Mouse (Mus musculus): ENCODE measurements around the gene Cebpe.

Gene Cebpe

DNA sequence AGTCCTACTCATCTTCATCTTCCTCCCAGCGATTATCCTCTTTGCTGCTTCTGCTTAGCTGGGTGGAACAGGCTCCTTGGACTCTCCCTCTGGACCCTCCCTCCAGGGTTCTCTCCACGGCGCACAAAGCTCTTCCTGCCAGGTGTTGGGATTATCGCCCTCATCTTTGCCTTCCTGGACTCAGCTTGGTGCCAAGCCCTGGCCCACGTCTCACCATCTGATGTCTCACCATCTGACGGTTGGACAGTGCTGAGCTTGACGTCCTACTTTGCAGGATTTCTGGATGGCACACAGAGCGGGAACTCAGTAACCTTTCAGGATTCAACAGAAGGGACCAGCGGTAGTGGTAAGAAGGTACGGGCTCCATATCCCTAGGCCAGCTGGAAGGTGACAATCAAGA lies 9.7 kb upstream of the Cebpe start:
- DNase-seq (ENCODE audit: low read depth, low spot score), result no peak

DNA sequence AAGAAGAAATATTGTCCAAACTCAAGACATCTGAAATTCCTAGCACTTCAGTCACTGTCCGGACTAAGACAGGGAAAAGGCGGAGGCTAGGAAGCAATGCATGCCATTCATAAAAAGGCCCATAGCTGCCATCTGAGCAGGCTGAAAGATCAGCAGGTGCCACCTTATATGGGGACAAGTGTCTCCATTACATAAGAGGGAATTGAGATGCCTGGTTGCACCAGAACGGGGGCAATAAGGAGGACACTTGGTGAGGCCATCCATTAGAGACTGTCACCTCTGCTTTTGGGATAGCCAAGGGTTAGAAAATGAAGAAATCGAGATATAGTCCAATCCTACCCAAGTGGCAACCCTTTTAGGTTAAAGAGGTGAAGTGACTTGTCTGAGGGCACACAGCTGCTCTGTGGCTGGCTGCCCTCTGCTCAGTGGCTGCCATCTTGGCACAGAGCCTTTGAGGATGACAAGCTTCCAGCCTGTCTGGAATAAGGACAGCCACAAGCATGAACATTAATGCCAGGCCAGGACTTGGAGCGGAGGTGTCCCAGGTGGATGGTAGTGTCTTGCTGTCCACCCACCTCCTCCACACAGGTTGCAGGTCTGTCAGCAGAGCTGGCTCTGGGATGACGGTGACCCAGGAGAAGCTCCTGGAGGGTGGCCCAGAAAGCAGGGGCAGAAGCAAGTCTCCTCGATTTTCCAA lies 8.8 kb upstream of the Cebpe start:
- DNase-seq (ENCODE audit: low read depth, low spot score), result peak; percentile 85

DNA sequence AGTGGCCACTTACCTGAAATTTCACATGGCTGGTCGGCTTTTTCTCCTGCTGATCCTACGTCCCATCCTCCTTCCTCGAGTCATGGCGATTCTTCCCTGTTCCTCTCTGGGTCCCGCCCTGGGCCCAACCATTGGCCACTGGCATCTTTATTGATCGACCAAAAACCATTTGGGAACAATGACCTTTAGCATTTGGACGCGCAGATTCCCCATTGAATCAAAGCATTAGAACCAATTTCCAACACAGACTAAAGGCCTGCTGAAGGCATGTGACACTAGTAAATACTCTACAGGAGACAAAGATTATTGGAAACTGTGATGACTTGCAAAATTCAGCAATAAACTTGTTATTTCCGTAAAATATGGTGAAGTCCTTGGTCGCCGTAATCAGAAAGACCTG lies 8.1 kb upstream of the Cebpe start:
- no peak for DNase-seq (ENCODE audit: low read depth, low spot score)

DNA sequence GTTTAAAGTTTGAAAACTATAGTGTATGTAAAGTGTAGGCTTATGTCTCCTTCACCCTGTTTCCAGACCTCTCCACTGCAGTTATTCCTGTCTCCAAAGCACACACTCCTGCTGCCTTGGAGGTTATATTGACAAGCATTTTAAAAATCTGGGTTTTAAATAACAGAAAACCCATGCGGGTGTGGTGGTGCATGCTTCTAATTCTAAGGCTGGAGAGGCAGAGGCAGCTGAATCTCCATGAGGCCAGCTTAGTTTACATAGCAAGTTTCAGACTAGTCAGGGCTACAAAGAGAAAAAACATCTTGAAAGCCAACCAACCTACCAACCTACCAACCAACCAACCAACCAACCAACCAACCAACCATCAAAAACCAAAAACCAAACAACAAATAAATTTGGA lies 3.4 kb upstream of the Cebpe start:
- DNase-seq (ENCODE audit: low read depth, low spot score), result no peak

DNA sequence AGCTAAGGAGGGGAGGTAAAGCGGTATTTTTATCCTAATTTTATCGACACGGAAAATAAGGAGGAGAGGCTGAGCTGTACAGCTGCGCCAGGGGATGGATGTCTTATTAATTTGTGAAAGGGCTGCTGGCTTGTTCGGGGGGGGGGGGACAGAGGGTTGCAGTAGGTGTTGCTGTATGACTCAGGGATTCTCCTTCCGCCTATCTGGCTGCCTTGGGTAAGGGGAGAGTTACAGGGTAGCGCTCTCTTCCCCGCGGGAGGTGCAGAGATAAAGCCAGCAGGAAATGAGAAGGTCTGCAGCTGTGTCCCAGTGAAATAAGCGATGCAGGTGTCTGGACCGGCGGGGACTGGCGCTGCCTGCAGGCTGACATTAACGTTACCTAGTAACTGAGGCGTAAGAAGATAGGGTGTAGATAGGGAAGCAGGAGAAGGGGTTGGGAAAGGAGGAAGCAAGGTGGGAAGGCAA lies 2.7 kb upstream of the Cebpe start:
- no peak for DNase-seq (ENCODE audit: low read depth, low spot score)

DNA sequence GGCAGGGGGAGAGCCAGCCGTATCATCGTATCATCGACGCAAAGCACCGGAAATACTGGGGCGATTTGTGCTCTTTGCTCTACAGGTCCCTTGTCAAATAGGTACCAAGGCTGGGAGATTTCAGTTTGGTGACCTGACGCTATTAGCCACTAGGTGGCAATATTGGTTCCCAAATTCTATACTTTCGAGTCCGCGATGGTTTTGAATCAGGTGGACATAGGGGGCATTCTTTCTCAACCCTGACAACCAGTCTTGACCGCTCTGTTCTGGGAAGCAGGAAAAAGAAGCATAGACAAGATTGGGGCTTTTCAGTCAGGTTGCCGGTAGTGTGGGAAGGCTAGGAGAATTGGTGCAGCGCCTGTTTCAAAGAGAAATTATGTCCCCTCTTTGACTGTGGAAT lies 2.1 kb upstream of the Cebpe start:
- peak; percentile 58 for DNase-seq (ENCODE audit: low read depth, low spot score)

DNA sequence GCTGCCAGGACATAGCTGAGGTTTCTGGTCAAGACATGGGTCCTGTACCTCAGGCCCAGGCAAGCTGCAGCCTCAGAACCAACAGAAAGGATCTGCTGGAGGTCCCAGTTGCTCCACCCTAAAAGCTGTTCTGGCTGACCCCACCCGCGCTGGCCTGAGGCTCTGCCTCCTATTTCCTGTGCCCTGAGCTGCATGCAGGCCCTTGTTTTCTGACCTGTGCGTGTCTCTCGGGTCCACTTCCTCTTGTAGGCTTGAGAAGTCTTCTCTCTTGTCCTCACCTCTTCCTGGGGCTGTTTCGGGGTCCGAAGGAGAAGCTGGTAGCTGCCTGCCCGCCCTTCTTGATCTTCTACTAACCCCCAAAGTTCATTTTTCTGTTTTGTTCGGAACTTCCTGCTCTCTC lies 887 bp upstream of the Cebpe start:
- DNase-seq (ENCODE audit: low read depth, low spot score), result no peak

DNA sequence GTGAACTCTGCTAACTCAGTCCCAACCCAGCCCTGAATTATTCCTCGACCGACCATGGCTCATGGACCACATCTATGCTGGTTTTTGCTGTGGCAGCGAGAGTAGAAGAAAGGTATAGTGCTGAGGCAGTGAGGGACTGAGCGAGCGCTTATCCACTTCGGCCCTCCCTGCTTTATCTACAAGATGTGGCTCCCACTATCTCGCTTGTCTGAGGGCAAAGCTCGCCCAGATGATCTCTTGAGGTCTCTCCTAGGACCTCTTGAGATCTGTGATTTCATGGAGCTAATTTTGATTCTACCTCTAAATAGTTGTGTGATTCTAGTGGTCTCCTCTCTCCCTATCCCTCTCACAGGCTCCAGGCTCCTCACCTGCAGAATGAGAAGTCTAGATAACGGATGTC lies 2.9 kb downstream of the Cebpe start:
- no peak for DNase-seq (ENCODE audit: low read depth, low spot score)

DNA sequence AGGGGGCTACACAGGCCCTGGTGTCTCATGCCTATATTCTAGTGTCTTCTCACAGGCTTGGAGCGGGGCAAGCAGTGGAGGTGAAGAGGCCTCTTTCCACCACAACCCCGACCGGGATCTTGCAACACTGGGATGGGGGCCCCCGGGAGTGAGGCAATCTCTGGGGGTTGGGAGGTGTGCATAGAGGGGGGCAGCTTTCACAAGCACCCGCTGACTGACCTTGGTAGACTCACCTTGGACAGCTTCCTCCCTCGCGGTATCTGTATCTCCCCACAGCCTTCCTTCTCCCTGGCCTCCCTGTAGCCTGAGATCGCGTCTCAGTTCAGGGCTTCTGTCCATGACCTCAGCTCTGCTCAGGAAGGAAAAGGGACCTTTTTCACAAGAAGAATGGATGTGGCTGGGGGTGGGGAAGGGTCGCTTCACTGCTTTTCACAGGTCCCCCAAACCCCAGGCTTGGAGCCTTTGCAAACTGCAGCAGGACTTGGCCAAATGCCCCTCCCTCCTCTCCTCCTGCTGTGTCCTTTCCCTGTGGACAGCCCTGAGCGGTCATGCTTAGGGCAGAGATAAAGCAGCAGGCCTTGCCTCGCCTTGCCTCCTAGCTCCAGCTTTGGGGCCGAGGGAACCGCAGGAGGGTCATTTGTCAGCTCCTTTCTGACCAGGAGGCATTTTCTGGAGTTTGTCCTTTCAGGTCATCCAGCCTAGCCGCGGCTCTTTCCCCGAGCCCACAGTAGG lies 5.2 kb downstream of the Cebpe start:
- DNase-seq (ENCODE audit: low read depth, low spot score), result no peak

DNA sequence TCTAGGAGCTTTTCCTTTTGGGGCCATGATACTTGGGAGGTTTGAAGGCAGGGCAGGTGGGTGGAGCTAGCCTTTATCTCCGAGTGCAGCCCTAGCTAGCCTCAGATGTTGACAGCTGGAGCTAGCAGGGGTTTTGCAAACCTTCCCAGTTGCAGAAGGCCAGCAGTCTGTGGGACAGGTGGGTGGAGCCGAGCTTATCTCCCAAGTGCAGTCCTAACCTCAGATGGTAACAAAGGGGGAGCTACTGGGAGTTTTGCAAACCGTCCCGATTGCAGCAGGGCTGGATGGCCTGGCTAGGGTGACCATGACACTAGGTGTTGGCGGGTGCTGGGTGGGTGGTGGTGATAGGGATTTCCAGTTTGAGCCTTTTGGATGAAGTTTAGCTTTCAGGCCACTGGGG lies 6.1 kb downstream of the Cebpe start:
- DNase-seq (ENCODE audit: low read depth, low spot score), result no peak

DNA sequence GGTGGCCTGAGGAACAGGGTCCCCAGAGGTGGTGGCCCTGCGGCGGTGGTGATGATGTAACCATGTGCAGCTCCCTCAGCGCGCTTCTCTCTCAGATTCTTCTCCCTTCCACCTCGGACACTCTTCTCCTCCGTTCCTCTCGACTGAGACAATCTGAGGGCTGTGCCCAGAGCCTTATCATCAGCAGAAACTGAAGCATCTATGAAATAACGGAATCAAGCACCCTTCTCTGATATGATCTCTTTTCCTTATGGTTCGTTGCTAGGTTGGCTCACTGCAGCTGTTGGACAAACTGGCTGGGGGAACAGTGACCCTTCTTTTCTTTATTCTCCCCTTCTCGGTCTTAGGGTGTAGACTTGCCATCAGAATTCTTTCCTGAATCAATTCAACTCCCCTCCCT lies 8.8 kb downstream of the Cebpe start:
- DNase-seq (ENCODE audit: low read depth, low spot score), result no peak

DNA sequence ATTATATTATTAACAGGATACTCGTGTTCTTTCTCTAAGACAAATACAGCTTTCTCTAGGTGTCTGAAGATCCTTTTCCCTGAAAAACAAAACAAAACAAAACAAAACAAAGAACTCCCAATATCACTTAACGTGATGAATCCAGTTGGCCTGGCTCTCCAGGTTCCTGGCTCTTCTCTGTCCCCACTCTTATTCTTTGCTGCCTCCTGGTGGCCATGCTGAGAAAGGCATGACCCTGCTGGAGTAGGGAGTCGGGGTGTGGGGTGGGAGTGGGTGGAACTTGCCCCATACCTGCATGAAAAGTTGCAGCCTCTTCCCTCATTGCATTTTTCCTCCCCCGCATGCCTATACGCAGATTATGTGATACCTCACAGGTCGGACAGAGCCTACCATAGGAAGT lies 10.7 kb downstream of the Cebpe start:
- peak; percentile 59 for DNase-seq (ENCODE audit: low read depth, low spot score)

DNA sequence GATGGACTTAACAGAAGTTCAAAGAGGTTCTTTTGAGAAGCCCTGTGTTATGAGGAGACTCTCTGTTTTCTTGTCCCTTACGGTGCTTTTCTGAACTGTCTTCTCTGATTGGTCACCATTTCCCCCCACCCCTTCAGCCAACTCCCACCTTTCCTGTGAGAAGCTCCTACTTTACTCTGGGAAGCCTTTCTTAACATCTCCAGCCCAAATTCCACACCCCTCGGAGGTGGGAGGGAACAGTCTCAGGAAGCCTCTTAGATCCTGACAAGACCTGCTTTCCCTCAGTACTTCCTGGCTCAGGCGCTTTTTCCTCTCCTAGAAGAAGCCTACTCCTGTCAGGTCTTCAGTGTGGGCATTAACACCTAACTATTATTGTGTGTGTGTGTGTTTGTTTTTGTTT lies 12.4 kb downstream of the Cebpe start:
- DNase-seq (ENCODE audit: low read depth, low spot score), result no peak

DNA sequence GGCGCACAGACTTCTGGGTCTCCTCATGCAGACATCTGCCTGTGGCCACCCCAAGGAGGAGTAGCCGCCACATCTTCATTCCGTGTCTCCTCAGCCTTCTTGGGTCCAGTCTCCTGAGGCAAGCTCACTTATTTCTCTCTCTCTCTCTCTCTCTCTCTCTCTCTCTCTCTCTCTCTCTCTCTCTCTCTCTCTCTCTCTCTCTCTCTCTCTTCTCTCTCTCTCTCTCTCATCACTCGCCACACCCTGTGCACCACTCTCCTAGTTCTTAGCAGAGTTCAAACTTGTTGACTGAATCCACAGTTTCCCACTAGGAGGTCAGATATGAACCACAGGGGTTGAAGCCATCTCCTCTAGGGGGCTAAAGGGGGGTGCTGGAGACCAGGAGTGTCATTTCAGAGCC lies 13.2 kb downstream of the Cebpe start, which contains the start of gene Gm29776:
TSS of gene Gm29776 (minus strand) at position 101 of the 400 bp plus-strand sequence.
- DNase-seq (ENCODE audit: low read depth, low spot score), result no peak

DNA sequence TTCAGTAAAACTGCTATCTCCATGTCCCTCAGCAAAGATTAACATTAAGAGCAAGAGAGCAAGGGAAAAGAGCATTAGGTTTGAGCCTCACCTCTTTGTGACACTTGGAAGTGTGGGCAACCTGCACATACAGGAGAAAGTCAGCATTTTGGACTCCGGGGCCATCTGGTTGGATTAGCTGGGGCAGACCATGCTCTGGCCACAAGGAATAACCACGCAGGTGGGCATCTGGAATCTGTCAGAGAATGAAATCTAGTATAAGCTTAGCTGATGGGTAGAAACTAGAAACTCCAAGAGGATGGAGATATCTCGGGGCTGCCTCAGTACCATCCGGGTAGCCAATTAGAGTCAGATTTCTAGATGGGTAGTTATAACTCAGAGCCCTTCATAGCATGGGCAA lies 15.2 kb downstream of the Cebpe start:
- no peak for DNase-seq (ENCODE audit: low read depth, low spot score)

DNA sequence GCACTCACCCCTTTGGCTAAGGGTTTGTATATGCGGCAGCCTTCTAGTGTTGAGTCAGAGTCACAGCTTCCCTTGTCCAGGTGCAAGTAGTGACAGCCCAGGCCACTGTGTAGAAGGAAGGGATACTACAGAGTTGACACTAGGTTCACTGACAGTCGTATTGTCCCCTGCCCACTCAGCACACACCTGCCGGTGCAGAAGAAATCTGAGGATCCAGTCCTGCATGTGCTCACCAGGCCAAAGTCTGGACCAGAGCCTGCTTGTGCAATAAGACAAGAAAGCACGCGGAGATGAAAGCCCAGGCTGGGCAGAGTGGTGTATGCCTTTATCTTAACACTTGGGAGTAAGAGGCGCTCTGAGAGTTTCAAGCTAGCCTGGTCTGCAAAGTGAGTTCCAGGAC lies 16.9 kb downstream of the Cebpe start:
- no peak for DNase-seq (ENCODE audit: low read depth, low spot score)

DNA sequence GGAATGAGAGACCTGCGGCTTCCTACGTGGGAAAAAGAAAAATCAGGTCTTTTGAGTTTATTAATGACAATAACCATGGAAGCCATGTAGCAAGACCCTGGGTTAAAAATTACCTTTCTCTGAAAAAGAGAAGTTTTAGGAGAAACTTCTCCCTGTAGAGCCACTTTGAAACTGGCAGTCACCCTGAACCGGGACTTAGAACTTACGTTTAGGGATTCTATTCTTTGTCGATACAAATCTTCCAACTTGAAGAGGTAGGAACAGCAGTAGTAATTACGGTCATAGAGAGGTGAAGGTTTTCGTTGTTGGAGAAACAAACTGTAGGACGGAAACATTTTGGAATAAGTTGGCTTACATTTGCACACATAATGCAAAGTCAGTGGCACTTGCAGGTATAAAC lies 24.7 kb downstream of the Cebpe start:
- DNase-seq (ENCODE audit: low read depth, low spot score), result no peak

DNA sequence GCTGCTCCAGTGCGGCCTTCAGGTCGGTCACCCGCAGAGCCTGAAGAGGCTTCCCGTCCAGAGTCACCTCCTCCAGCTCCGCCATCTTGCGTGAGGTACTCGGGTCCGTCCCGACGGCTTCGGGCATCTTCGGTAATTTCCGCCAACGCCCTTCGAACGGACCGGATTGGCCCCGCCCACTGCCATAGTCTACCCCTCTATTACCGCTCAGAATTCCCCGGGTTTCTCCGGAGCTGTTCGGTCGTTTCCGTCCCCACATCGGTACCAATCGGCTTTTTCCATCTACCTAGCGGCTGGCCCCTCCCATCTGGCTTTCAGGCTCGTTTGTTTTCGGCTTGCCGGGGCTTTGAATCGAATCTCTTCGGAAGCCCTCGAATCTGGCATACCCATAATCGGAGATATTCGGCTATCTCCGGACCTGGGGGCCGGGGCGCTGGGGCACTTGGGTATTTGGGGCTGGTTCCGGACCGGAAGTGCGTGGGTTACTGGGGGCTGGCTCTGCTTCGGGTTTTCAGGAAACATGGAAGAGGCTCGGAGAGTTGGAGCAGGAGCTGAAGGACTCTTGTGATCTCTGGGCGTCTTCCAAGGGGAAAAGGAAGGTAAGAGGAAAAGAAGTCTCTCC lies 25.3 kb downstream of the Cebpe start, which contains the start of gene Acin1:
TSS of gene Acin1 (minus strand) at position 410 of the 622 bp plus-strand sequence.
- DNase-seq (ENCODE audit: low read depth, low spot score), result peak; percentile 99

DNA sequence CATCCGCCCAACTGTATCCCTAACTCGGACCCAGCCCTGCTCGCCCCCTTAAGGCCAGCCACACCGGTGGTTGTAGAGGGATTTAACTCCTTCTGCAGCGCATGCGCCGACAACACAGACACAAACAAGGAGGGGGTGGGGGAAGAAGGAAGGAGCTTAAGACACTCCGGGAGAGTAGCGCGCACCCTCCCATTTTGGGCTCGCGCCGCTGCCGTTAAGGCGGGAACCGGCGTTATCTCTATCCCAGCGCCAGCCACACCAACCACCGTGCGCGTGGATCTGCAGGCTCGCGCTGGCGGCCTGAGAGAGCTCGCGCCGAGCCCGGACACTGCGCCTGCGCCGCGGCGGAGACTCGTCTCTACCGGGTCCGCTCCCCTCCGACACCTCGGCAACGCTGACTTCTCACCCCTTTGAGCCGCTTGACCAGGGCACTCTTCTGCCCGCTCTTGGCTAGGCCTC lies 25.9 kb downstream of the Cebpe start, which contains the start of gene 1700123O20Rik:
TSS of gene 1700123O20Rik (plus strand) at position 154 of the 459 bp plus-strand sequence.
- peak; percentile 85 for DNase-seq (ENCODE audit: low read depth, low spot score)

DNA sequence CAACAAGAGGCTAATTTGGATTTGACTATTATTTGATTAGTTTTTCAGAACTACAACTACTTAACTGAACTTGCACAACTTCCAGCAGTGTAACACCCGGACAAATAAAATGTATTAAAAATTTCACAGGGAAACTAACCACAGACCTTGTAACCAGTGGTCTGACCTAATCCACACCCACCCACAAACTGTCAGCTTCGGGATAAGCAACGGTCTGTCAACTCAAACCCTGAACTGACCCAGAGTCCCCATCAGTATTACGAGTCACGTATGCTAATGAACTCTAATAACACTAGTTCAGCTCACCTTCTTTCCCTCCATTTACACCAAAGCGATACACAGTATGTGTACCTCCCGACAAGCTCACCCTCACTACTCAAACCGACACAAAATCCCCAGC lies 26.5 kb downstream of the Cebpe start:
- DNase-seq (ENCODE audit: low read depth, low spot score), result no peak

DNA sequence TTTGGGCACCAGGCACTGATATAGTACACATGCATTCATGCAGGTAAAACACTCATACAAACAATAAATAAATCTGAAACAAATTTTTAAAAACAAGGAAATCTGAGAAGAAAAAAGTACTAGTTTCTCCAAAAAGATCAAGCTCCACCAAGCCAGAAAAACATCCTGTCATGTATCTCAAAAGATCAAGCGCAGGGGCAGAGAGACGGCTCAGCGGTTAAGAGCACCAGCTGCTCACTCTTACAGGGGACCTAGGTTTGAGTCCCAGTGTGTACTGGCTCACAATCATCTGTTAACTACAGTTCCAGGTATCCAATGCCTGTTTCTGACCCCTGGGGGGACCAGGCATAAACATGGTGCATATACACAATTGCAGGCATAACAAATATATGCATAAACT lies 29.6 kb downstream of the Cebpe start:
- no peak for DNase-seq (ENCODE audit: low read depth, low spot score)

DNA sequence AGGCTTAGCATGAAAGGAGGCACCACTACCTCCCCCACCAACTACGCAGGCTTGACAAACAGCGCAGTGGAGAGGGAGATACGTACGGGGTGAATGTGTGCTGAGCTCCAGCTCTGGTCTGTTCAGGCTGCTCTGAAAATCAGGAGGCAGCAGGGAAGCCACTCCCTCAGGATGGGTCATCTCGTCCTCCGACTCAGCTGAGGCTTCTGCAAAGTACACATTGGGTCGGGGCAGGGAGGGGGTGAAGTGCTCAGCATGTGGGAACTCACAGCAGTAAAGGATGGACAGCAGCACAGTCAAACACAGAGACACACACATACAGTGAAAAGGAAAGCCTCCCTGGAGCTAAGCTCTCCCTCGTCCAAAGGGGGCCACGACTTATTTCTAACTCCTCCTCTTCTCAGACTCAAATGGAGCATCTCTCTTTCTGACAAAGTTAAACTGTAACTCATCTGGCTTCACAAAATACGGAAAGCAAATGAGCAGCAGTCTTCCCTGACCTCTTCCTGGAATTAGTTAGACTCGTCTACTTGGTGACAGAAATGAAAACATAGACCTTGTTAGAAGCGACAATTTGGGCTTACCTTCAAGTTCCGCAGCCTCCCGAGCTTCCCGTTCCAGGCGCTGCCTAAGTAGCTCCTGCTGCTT lies 33.2 kb downstream of the Cebpe start:
- no peak for DNase-seq (ENCODE audit: low read depth, low spot score)
